Mouse (Mus musculus): Measurements from ENCODE around the gene Rybp.

DNA sequence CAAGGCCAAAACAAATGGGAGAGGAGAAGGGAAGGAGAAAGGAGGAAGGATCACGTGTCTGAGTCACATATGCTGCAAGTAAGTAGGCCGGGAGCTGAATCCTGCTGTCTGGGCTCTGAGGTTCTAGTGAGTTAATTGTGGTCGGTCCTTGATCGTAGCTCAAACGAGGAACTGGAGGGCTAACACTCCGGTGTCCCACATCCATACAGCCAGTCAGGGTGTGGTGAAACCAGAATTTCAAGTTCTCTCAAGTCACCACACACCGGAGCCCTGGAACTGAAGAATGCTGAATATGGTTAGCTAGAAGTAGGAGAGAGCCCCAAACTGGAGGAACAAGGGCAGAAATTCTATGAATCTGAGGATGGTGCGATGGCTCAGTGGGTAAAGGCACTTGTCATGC is 10.3 kb upstream of the Rybp start:
- TF ChIP-seq CTCF (IDR thresholded peaks at IDR 0.05; ENCODE audit: borderline replicate concordance, control insufficient read depth, extremely low read depth, insufficient read depth, low read length, poor library complexity) (no peak), POLR2A (IDR thresholded peaks at IDR 0.05; ENCODE audit: control insufficient read depth, extremely low read depth, insufficient read depth, low read length, poor library complexity) (no peak)

Measured in thymus, adult 2 months (tissue).